Mouse (Mus musculus) embryonic facial prominence, embryonic 14.5 days (tissue): ENCODE measurements around the gene Abcc9. TPM values are rescaled to one million over a fixed set of nuclear protein-coding genes. Genes with fewer than 3 reads are reported as not detected.
A peak's percentile ranks its signal among the peaks of the same experiment; 100 is the strongest.

ENCODE experiments used
- ATAC-seq: fragments of 200-750 bp; cut with Nextera tagmentation; 2 replicates; pipeline ENCODE4 v1.8.0; 2017; ENCODE audit warnings: low read depth, moderate number of reproducible peaks, moderate TSS enrichment
- DNase-seq: peaks from one replicate; pipeline ENCODE4 v3.0.0-alpha.2; 2015; ENCODE audit warnings: low spot score
- H3K27ac ChIP-seq: fragments of 300-500 bp; sonication (generic); replicated peaks from 2 replicates; pipeline ENCODE4 v1.5.1; 2014; ENCODE audit warnings: low read depth, mild to moderate bottlenecking, low read length, moderate library complexity
- H3K27me3 ChIP-seq: fragments of 300-500 bp; sonication (generic); replicated peaks from 2 replicates; pipeline ENCODE4 v1.6.1; 2014; ENCODE audit warnings: low read length; ENCODE audit not compliant: control insufficient read depth, insufficient read depth
- H3K36me3 ChIP-seq: fragments of 300-500 bp; sonication (generic); 2 replicates; pipeline ENCODE4 v1.6.1; 2014; ENCODE audit warnings: low read length, mixed read lengths; ENCODE audit not compliant: control insufficient read depth, insufficient read depth
- H3K4me1 ChIP-seq: fragments of 300-500 bp; sonication (generic); 2 replicates; pipeline ENCODE4 v1.6.1; 2014; ENCODE audit warnings: antibody characterized with exemption, low read length; ENCODE audit not compliant: control insufficient read depth, insufficient read depth
- H3K4me2 ChIP-seq: fragments of 300-500 bp; sonication (generic); 2 replicates; pipeline ENCODE4 v1.6.1; 2014; ENCODE audit warnings: low read depth, mild to moderate bottlenecking, low read length, moderate library complexity, mixed read lengths
- H3K4me3 ChIP-seq: fragments of 300-500 bp; sonication (generic); 2 replicates; pipeline ENCODE4 v1.5.1; 2014; ENCODE audit warnings: low read depth, mild to moderate bottlenecking, low read length
- H3K9ac ChIP-seq: fragments of 300-500 bp; sonication (generic); 2 replicates; pipeline ENCODE4 v1.6.1; 2014; ENCODE audit warnings: low read depth, mild to moderate bottlenecking, low read length, moderate library complexity, mixed read lengths
- H3K9me3 ChIP-seq: fragments of 300-500 bp; sonication (generic); 2 replicates; pipeline ENCODE4 v1.6.1; 2016; ENCODE audit warnings: low read length; ENCODE audit not compliant: control insufficient read depth
- WGBS: fragments of 180-500 bp; shearing (Covaris S2); extraction: QIAGEN DNeasy Blood & Tissue Kit; methylation state at CpG from one replicate; pipeline ENCODE4 v1.1.7; 2014; 5-methylcytosine and 5-hydroxymethylcytosine counted together
- polyA plus RNA-seq: library from polyadenylated mRNA; unstranded; fragments of >200 nt; fragmentation: Nextera tagmentation; extraction: Ambion mirVana; gene quantifications from 2 replicates; pipeline ENCODE4 v1.2.1, GENCODE M21; 2014

Gene Abcc9
- polyA plus RNA-seq, 1 experiment from 2014 or later = 7.7 TPM

DNA sequence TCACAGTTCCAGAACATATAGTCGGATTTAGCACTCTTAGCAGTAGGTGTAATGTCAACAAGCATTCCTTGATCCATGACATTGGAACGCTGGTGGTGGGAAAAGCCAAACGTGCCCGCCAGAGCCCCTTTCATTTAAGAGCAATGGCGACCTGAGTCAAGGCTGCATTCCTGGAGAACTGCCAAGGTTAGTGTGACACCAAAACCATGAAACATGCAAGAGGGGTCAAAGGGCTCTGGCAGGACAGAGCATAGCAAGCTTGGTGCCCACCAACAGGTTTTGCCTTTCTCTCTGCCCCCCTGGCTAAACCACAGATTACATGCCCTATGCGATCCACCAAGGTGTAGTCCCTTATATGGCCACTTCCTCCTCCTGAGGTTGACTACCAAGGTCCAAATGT lies 36.5 kb upstream of the Abcc9 start:
- H3K4me2 ChIP-seq = no peak overlapping the region
- no peaks in the 10 kb centered on the region for H3K36me3 ChIP-seq
- no peak overlapping the region for H3K9ac ChIP-seq
- no peaks in the 10 kb centered on the region for H3K27me3 ChIP-seq
- H3K9me3 ChIP-seq = no peaks in the 10 kb centered on the region
- no peak overlapping the region for H3K4me3 ChIP-seq
- H3K27ac ChIP-seq = no peak overlapping the region
- 77% methylated on average over 6 of the region's 6 CpGs for whole genome bisulfite sequencing
- ATAC-seq = no peak
- no peaks in the 10 kb centered on the region for H3K4me1 ChIP-seq
- no peak for DNase-seq

DNA sequence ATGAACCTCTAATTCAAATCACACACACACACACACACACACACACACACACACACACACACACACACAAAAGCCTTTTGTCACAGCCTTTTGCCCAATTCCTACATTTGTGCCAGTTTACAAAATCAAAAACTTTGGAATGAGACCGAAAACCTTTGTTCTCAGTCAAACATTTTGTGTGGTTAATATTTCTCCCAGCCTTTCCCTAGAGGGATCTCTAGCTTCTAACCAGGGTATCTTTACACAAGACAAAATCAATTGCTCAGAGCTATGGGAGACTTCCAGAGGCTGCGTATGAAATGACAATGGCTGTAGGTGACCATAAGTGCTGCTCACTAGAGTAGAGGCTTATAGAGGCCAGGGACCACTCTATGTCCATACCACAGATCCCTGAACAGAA lies 36.1 kb upstream of the Abcc9 start:
- no peaks in the 10 kb centered on the region for H3K27me3 ChIP-seq
- H3K4me3 ChIP-seq = no peak overlapping the region
- H3K36me3 ChIP-seq = no peaks in the 10 kb centered on the region
- ATAC-seq (no peak), DNase-seq (no peak)
- 86% methylated on average over 2 of the region's 2 CpGs for WGBS
- no peaks in the 10 kb centered on the region for H3K4me1 ChIP-seq
- H3K4me2 ChIP-seq = no peak overlapping the region
- no peak overlapping the region for H3K9ac ChIP-seq
- H3K27ac ChIP-seq = no peak overlapping the region
- H3K9me3 ChIP-seq = no peaks in the 10 kb centered on the region

DNA sequence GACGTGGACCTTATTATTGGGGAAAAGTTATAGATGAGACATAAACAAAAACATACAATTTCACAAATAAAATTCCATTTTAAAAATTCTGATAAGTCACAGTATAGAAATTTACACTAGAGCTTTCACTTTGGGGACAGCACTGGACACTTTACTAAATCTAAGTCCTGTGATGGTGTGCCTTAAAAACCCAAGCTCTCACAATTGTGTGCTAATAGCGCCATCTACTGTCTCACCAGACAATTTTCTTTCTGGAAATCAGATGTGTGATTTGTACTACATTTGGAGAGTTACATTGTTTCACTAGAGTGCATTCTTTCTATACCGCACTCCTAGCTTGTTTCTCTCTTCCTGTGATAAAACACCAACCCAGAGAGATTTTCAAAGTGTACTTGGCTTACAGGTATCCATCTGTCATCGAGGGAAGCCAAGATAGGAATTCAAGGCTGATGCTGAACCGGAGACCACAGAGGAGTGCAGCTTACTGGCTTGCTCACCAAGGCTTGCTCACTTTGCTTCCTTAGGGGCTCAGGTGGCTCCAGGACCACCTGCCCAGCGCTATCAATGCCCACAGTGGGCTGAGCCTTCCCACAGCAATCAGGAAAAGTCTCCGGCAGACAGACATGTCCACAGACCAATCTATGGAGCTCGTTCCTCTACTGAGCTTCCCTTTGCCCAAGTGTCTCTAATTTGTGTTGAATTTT lies 33.3 kb upstream of the Abcc9 start:
- WGBS = 44% methylated on average over 8 of the region's 8 CpGs
- ATAC-seq (0 out of 2 replicates have a peak, but pooled peaks have one; percentile 15), DNase-seq (peak; percentile 86)
- Histone ChIP-seq H3K4me1 (no peaks in the 10 kb centered on the region), H3K9me3 (no peaks in the 10 kb centered on the region), H3K36me3 (no peaks in the 10 kb centered on the region), H3K9ac (no peak overlapping the region), H3K4me2 (no peak overlapping the region), H3K4me3 (no peak overlapping the region), H3K27me3 (no peaks in the 10 kb centered on the region), H3K27ac (no peak overlapping the region)

DNA sequence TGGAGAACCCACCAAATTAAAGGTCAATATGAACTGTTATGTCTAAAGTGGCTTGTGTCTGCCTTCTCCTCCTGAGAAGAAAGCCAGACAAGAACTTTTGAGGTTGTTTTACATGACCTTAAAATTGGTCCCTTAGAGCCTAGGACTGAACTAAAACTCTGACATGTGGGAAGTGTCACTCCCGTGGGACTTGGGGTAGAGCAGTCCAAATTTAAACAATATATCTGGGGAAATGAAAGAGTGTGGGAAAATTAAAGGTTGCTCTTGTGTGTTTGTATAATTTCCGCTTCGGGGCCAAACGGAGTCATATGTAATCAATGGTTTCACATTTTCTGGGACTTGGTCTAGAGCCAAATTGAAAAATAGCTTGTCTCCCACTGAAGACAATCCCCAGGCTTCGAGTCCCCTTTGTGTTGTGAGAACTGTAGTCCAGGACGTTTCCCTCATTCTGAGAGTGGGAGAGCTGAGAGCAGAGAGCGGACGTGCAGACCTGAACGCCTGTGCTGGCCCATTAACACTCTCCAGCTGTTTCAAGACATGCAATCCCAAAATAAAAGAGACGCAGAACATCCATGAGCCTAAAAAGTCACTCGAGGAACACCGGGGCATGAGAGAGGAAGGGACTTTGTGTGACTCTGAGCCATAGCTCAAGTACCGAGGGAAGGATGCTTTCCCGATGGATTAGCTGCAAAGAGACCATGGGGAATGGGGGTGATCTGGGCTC lies 30.6 kb upstream of the Abcc9 start:
- no peaks in the 10 kb centered on the region for H3K36me3 ChIP-seq
- H3K4me1 ChIP-seq = no peaks in the 10 kb centered on the region
- H3K9me3 ChIP-seq = no peaks in the 10 kb centered on the region
- H3K9ac ChIP-seq = no peak overlapping the region
- no peak overlapping the region for H3K4me2 ChIP-seq
- no peaks in the 10 kb centered on the region for H3K27me3 ChIP-seq
- ATAC-seq (peak; percentile 50), DNase-seq (peak; percentile 68)
- no peak overlapping the region for H3K27ac ChIP-seq
- H3K4me3 ChIP-seq = no peak overlapping the region
- 51% methylated on average over 14 of the region's 14 CpGs for whole genome bisulfite sequencing

DNA sequence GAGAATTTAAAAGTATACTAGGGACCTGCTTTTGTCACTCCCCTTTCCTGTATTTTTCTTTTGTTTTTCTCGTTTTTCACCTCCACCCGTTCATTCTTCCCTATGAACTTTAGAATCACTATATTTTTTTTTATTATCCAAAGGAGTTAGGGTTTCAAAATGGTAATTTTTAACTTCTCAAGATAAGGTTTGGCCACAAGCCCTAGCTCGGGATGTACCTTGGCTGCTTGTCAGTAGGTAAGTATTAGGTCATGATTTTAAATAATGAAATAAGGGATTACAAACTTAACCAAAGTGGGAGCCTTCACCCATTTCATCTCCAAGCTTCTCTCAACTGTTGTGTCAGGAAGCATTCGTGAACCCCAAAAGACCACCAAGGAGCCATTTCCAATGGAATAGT lies 23.9 kb upstream of the Abcc9 start:
- WGBS = 87% methylated on average over 4 of the region's 4 CpGs
- no peaks in the 10 kb centered on the region for H3K27me3 ChIP-seq
- no peaks in the 10 kb centered on the region for H3K4me1 ChIP-seq
- H3K27ac ChIP-seq = no peak overlapping the region
- ATAC-seq (no peak), DNase-seq (no peak)
- no peak overlapping the region for H3K4me3 ChIP-seq
- no peaks in the 10 kb centered on the region for H3K9me3 ChIP-seq
- H3K36me3 ChIP-seq = no peaks in the 10 kb centered on the region
- H3K4me2 ChIP-seq = no peak overlapping the region
- no peak overlapping the region for H3K9ac ChIP-seq

DNA sequence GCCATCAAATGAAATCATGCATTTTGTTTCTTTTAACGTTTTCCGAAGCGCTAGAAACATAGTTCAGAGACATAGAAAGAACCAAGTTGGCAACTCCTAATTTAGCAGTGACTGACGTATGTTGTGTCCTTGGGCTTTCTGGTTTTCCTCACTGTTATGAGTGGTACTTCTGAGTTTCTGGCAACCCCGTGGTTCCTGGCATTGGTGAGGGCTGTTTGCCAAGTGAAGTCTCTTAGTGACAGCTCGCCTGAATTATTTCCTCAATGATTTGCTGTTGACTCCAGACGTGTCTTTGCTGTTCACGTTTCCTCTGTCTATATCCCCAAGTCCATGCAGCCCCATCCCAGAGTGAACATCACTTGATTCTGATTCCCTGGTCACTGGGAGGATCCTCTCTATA lies 19.6 kb upstream of the Abcc9 start:
- Histone ChIP-seq H3K9ac (no peak overlapping the region), H3K27me3 (no peaks in the 10 kb centered on the region), H3K9me3 (no peaks in the 10 kb centered on the region), H3K36me3 (no peaks in the 10 kb centered on the region), H3K4me2 (no peak overlapping the region), H3K4me3 (no peak overlapping the region), H3K4me1 (no peaks in the 10 kb centered on the region), H3K27ac (no peak overlapping the region)
- DNase-seq = no peak
- ATAC-seq = no peak
- 85% methylated on average over 8 of the region's 8 CpGs for WGBS

DNA sequence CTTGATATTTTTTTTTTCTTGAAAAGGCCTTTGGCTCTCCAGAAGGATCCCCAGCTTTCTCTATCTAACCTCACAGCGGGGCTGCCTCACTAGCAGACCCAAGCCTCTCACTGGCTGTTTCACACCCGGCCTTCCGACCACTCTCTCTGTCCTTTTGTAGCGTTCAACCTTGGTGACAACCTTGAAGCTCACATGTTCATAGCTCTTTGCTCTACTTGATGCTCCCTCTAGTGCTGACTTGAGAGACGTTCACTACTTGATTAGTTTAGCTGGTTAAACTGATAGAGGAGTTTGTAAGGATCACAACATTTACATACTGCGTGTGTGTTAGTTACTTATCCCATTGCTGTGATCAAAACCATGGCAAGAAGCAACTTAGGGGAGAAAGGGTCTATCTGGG lies 18.5 kb upstream of the Abcc9 start:
- no peak overlapping the region for H3K9ac ChIP-seq
- H3K27me3 ChIP-seq = no peaks in the 10 kb centered on the region
- no peak for ATAC-seq
- H3K36me3 ChIP-seq = no peaks in the 10 kb centered on the region
- no peak for DNase-seq
- H3K4me3 ChIP-seq = no peak overlapping the region
- no peak overlapping the region for H3K27ac ChIP-seq
- H3K4me1 ChIP-seq = no peaks in the 10 kb centered on the region
- WGBS = 63% methylated on average over 6 of the region's 6 CpGs
- H3K9me3 ChIP-seq = no peaks in the 10 kb centered on the region
- no peak overlapping the region for H3K4me2 ChIP-seq

DNA sequence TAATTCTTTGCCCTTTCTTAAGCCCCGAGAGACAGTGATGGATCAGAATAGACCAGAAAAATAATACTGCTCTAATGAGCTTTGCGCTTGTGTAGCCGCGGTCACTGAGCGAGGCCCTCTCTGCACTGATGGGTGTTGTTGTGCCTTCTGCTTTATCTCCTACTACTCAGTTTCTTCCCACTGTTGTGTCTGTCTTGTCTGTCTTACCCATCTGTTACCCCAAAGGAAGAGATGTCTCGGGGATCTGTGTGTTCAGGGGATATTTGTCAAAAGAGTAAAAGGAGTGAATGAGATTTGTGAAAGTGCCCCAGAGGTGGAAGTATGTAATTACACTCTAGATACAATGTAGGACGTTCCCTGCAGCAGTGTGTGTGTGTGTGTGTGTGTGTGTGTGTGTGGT lies 16.1 kb upstream of the Abcc9 start:
- DNase-seq (no peak), ATAC-seq (no peak)
- no peaks in the 10 kb centered on the region for H3K36me3 ChIP-seq
- no peaks in the 10 kb centered on the region for H3K27me3 ChIP-seq
- WGBS = 70% methylated on average over 7 of the region's 7 CpGs
- H3K9me3 ChIP-seq = no peaks in the 10 kb centered on the region
- H3K27ac ChIP-seq = no peak overlapping the region
- H3K4me1 ChIP-seq = no peaks in the 10 kb centered on the region
- H3K4me3 ChIP-seq = no peak overlapping the region
- H3K4me2 ChIP-seq = no peak overlapping the region
- no peak overlapping the region for H3K9ac ChIP-seq

DNA sequence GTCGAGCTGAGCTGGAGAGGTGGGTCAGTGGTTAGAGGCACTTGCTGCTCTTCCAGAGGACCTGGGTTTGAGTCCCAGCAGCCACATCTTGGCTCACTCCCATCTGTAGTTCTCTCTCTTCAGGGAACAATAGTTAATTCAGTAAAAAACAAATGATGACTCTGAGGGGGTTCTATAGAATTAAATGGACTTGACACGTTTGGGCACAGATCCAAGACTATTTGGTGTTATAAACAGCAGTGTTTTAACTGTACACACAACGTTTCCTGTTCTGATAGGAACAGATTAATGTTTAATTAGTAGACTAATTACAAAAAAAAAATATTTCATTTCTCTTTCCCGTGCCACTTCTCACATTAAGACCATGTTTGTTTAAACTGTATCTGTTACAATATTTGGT lies 15.1 kb upstream of the Abcc9 start:
- no peaks in the 10 kb centered on the region for H3K9me3 ChIP-seq
- H3K4me1 ChIP-seq = no peaks in the 10 kb centered on the region; the same call in 1 of the 2 replicates
- H3K4me2 ChIP-seq = no peak overlapping the region
- no peak for DNase-seq
- 69% methylated on average over 4 of the region's 4 CpGs for WGBS
- no peak overlapping the region for H3K4me3 ChIP-seq
- H3K27me3 ChIP-seq = no peaks in the 10 kb centered on the region
- H3K9ac ChIP-seq = no peak overlapping the region
- no peak overlapping the region for H3K27ac ChIP-seq
- ATAC-seq = no peak
- H3K36me3 ChIP-seq = no peaks in the 10 kb centered on the region
